Mouse (Mus musculus) regulatory T cell (primary cell): ENCODE data around the gene Zfp13.

ENCODE experiments used
- in situ Hi-C: fragments of 300-600 bp; cut with MboI, MseI; formaldehyde crosslinking; loops from one replicate; pipeline ENCODE4 v1.15.1; 2025; ENCODE audit warnings: high pct_unique_total_duplicates

Gene Zfp13

GRCm38 (mm10) chr17:23592208-23592925 lies 6.9 kb downstream of the Zfp13 start:
- in situ Hi-C loops = loop anchor here (25.0 kb wide), 2 partner anchors 730 to 1155 kb away; partner anchors contain the start of gene Zfp945

- in situ Hi-C loops = loop anchor here (10.0 to 25.0 kb wide), 3 partner anchors 725 to 1150 kb away; partner anchors contain the start of gene Zfp945
Measured at GRCm38 (mm10) chr17:23587253-23587652, 12.0 kb downstream of the Zfp13 start.

- in situ Hi-C loops = loop anchor here (10.0 to 25.0 kb wide), 3 partner anchors 724 to 1149 kb away; partner anchors contain the start of gene Zfp945
Measured at GRCm38 (mm10) chr17:23585721-23586491, 13.4 kb downstream of the Zfp13 start.

GRCm38 (mm10) chr17:23584786-23585185 lies 14.5 kb downstream of the Zfp13 start:
- in situ Hi-C loops = loop anchor here (10.0 to 25.0 kb wide), 3 partner anchors 722 to 1147 kb away; partner anchors contain the start of gene Zfp945

DNA sequence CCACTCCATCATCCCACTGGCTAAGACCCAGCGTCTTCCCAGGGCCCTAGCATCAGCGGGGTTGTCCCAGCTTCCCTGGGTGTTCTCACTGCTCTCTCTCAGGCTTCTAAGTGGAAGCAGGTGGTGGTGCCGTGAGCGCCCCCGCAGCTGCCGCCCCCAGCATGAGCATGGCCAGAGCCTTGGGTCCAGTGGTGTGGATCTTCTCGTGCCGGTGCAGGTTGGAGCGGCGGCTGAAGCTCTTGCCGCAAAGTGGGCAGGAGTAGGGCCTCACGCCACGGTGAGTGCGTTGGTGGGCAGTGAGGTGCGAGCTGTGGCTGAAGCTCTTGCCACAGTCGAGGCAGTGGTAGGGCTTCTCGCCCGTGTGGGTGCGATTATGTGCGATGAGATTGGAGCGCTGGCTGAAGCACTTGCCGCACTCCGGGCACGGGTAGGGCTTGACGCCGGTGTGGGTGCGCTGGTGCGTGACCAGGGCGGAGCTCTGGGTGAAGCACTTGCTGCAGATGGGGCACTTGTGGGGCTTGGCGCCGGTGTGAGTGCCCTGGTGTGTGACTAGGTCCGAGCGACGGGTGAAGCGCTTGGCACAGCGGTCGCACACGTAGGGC lies 23.2 kb downstream of the Zfp13 start:
- in situ Hi-C loops = loop anchor here (25.0 kb wide), 2 partner anchors 714 to 1139 kb away; partner anchors contain the start of gene Zfp945

GRCm38 (mm10) chr17:23574130-23574529 lies 25.2 kb downstream of the Zfp13 start:
- in situ Hi-C loops = loop anchor here (25.0 kb wide), 2 partner anchors 387 to 1362 kb away; partner anchors contain the start of gene Zfp40

DNA sequence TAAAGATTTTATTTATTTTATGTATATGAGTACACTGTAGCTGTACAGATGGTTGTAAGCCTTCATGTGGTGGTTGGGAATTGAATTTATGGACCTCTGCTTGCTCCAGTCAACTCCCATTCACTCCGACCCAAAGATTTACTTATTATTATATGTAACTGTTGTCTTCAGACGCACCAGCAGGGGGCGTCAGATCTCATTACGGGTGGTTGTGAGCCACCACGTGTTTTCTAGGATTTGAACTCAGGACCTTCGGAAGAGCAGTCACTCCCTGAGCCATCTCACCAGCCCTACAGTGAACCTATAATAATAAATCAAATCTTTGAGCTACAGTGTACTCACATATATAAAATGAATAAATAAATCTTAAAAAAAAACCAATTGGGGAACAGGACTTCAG lies 27.2 kb downstream of the Zfp13 start:
- in situ Hi-C loops = loop anchor here (25.0 kb wide), 2 partner anchors 385 to 1360 kb away; partner anchors contain the start of gene Zfp40

GRCm38 (mm10) chr17:23571084-23571483 lies 28.2 kb downstream of the Zfp13 start:
- in situ Hi-C loops = loop anchor here (25.0 kb wide), 2 partner anchors 384 to 1359 kb away; partner anchors contain the start of gene Zfp40

DNA sequence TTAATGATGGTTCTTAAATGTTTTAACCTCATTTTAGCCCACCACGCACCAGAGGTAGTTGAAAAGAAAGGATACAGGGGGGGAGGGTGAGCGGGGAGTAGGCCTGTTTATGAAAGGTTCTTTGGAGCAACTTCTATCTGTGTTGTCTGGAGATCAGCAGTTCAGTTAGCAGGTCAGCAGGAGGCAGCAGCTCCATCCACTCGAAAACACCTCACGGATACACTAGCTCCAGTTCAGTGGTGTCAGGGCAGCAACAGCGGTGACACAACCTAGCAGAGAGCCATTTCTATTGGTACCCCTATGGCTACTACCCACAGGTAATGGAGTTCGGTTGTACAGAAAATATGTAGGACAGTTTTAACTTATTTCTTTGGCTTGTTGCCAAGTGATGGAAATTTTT lies 29.3 kb downstream of the Zfp13 start:
- in situ Hi-C loops = loop anchor here (25.0 kb wide), 2 partner anchors 383 to 1358 kb away; partner anchors contain the start of gene Zfp40

- in situ Hi-C loops = loop anchor here (10.0 to 25.0 kb wide), 3 partner anchors 381 to 1594 kb away; partner anchors contain the start of gene Zfp40
Measured at GRCm38 (mm10) chr17:23568370-23568769, 30.9 kb downstream of the Zfp13 start.

- in situ Hi-C loops = loop anchor here (10.0 to 25.0 kb wide), 3 partner anchors 379 to 1592 kb away; partner anchors contain the start of gene Zfp40
Measured at GRCm38 (mm10) chr17:23566787-23567186, 32.5 kb downstream of the Zfp13 start.

DNA sequence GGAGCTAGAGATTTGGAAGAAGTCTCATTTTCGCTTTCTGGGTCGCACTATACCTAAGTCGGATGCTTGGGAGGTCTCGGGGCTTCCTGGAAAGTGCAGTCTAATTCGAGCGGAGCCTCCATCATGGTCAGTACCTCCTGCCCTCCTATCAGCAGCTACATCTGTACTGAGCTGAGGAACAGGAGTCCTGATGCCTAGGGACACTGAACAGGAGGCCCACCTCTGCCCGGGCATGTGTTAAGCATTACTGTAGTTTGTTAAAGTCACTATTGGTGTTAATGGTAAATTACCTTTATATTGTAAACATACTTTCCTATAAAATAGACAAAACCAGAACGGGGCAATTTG lies 34.9 kb downstream of the Zfp13 start:
- in situ Hi-C loops = loop anchor here (10.0 to 25.0 kb wide), 3 partner anchors 377 to 1590 kb away; partner anchors contain the start of gene Zfp40

DNA sequence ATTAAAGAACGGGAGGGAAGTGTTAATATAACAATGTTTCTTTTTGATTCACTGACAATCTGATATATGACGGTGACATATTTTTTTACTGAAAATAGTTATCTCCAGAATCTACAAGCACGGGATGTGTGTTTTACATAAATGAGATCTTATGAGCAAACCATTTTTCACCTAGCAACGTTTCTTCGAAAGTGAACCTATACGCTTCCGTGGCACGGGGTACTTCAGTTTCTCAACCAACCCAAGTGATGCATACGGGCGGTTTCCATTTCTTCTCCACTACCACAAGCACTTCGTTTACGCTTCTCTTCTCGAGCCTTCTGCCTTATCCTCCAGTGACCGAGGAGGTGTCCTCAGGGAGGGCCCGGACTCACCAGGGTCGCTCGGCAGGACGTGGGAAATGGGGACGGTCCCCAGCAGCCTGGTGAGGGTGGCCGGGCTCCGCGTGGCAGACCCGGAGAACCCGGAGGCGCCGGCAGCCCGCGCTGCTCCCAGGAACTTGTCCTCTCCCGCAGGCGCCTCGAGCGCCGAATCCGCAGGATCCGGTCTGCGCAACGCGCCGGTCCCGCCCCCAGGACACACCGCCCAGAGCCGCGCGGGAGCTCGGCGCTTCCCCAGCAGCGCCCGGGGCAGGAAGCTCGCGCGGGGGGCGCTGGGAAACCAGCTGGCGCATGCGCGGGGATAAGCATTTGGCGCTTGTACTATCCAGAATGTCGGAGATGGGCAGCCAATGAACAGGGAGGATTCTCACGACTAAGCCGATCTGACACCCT lies 35.5 kb downstream of the Zfp13 start, which contains the start of gene Zfp213:
Gene Zfp213 (minus strand): TSS at position 644 of the 773 bp plus-strand sequence.
- in situ Hi-C loops = loop anchor here (10.0 to 25.0 kb wide), 3 partner anchors 376 to 1589 kb away; partner anchors contain the start of gene Zfp40

DNA sequence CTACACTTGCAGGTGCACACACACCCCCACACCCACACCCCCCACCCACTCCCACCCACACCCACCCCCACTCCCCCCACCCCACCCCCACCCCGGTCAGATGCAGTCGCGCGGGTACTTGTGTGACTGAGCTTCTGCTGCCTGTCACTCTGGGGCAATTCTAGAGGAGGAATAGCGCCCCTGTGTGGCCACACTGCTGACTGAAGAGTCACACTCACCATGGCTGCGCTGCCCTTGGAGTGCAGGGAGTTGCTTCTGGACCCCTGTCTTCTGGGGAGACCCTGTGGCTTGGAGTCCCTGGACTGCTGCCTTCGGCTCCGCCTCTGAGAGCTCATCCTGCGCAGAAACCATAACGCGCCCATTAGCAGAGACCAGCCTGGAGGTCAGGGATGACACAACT lies 39.5 kb downstream of the Zfp13 start:
- in situ Hi-C loops = loop anchor here (10.0 to 25.0 kb wide), 3 partner anchors 372 to 1585 kb away; partner anchors contain the start of gene Zfp40

GRCm38 (mm10) chr17:23555243-23555916 lies 43.9 kb downstream of the Zfp13 start:
- in situ Hi-C loops = loop anchor here (25.0 kb wide), 2 partner anchors 368 to 1343 kb away; partner anchors contain the start of gene Zfp40

- in situ Hi-C loops = loop anchor here (25.0 kb wide), 2 partner anchors 367 to 1342 kb away; partner anchors contain the start of gene Zfp40
Measured at GRCm38 (mm10) chr17:23554321-23554720, 45.0 kb downstream of the Zfp13 start.

DNA sequence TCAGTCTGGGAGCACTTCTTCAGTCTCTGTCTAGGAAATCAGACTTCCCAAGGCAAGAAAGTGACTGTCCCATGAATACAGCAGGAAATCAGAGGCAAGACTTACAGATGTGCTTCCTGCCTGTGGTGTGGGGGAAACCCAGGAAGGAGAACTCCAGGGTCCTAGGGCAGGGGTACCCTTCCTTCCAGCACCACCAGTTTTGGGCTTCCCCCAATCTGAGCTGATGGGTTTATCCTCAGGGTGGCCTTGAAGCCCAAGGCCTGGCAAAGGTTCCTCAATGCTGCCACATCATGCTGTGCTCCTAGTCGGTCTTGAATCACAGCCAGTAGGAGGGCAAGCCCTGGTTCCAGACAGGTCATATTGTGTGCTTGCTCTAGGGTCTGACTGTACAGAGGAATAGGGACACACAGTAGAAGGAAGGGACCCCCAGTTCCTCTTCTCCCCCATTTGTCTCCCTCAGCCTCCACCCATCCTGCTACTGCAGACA lies 45.6 kb downstream of the Zfp13 start:
- in situ Hi-C loops = loop anchor here (25.0 kb wide), 2 partner anchors 366 to 1341 kb away; partner anchors contain the start of gene Zfp40

- in situ Hi-C loops = loop anchor here (25.0 kb wide), 2 partner anchors 366 to 1341 kb away; partner anchors contain the start of gene Zfp40
Measured at GRCm38 (mm10) chr17:23552896-23553633, 46.2 kb downstream of the Zfp13 start.
